Mouse (Mus musculus): Measurements from ENCODE around the gene F10. TPM values are rescaled to one million over a fixed set of nuclear protein-coding genes. Genes with fewer than 3 reads are reported as not detected.

F10 gene
- polyA plus RNA-seq, 1 experiment, result 6.0 TPM

DNA sequence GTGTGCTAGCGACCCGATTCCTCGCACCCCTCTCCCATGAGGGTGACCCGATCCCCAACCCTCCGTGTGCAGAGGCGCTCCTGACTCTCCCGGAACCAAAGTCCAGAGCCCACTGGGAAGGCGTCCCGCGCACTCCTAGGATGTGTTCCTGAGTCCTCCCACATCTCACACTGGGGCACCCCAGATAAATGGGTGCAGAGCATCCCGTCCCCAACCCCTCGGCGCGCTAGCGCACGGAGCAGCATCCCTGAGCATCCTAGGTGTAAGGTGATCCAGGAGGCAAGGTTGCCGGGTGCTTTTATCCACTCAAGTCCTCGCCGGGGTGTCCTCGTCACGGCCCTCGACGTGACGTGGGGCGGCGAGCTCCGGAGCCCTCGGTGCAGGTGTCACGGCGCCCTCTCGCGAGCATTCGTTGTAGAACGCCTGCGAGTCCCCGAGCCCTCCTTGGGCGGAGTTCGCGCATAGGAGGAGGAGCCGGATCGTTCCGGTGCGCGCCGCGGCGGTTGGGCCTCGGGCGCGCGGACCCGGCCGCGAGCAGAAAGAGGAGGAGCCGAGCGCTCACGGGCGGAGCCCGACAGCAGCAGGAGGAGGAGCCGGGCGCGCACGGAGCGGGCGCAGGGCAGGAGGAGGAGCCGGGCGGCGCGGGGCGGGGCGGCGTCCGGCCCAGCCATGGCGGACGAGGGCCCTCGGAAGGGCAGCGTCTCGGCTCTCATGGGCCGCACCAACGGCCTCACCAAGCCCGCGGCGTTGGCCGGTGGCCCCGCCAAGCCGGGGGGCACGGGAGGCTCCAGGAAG is 68.2 kb downstream of the F10 start, which contains the start of the genes Pcid2 and Cul4a:
Gene Pcid2 (minus strand): TSS at position 373 of the 795 bp plus-strand sequence.
Gene Cul4a (plus strand): TSS at position 535 of the 795 bp plus-strand sequence.
- H3K4me3 ChIP-seq (replicated peaks; ENCODE audit: extremely low read depth, low read depth, low read length), result peak within 1 kb of the TSS; percentile 90
- DNase-seq, result peak; percentile 92
- peaks cover 3% of the 10 kb centered on the region for H3K4me1 ChIP-seq (ENCODE audit: control insufficient read depth, insufficient read depth, low read length)
- under 1% methylated on average over 79 of the region's 87 CpGs for WGBS
- TF ChIP-seq POLR2A (IDR thresholded peaks at IDR 0.05; ENCODE audit: borderline replicate concordance, extremely low read depth, low read depth, low read length) (peak; percentile 79), CTCF (IDR thresholded peaks at IDR 0.05; ENCODE audit: insufficient read depth, low read length) (no peak)

DNA sequence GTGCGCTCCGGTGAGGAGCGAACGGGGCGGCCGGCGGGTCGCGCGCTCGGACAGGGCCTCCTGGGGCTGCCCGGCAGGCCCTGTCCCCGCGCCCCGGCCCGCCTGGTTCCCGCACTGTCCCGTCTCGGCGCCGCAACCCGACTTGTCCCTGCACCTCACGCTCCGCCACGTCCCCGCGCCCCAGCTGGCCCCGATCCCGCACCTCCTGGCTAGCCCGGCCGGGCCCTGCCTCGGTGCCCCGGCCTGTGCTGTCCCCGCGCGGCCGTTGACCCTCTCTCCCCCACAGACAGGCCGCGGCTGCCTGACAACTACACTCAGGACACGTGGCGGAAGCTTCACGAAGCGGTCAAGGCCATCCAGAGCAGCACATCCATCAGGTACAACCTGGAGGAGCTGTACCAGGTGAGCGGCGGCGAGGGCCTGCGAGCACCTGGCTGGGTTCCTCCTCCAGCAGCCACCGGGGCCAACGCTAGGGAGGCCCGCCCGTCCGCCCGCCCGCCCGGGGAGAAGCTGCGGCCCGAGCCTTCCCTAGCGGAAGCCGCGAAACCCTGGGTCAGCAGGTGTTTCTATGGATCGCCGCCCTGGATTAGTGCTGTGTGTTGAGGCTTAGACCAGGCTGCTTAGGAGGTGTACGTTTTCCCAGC is 68.9 kb downstream of the F10 start:
- Histone ChIP-seq H3K4me1 (ENCODE audit: control insufficient read depth, insufficient read depth, low read length) (peaks cover 3% of the 10 kb centered on the region), H3K4me3 (replicated peaks; ENCODE audit: extremely low read depth, low read depth, low read length) (peak overlapping the region; percentile 89)
- no peak for DNase-seq
- TF ChIP-seq CTCF (IDR thresholded peaks at IDR 0.05; ENCODE audit: insufficient read depth, low read length) (no peak), POLR2A (IDR thresholded peaks at IDR 0.05; ENCODE audit: borderline replicate concordance, extremely low read depth, low read depth, low read length) (no peak)
- WGBS, result under 1% methylated on average over 54 of the region's 63 CpGs

Other genes with a start within 250 kb of the F10 start
- 42.8 and 65.2 TPM in 2 replicates for gene Mcf2l, start 163.5 kb upstream of the F10 start, polyA plus RNA-seq (2012; rRNA removed)
- 8.5 and 27.2 TPM in 2 replicates for gene F7, start 11.3 kb upstream of the F10 start, polyA plus RNA-seq (2012; rRNA removed)
- gene Proz, start 23.6 kb downstream of the F10 start, polyA plus RNA-seq (2012; rRNA removed), result 3.2 and 4.5 TPM in 2 replicates
- 21.3 and 22.1 TPM in 2 replicates for gene Pcid2, start 68.2 kb downstream of the F10 start, polyA plus RNA-seq (2012; rRNA removed)
- 37.3 and 41.4 TPM in 2 replicates for gene Cul4a, start 68.3 kb downstream of the F10 start, polyA plus RNA-seq (2012; rRNA removed)
- 602 and 729 TPM in 2 replicates for gene Lamp1, start 121.9 kb downstream of the F10 start, polyA plus RNA-seq (2012; rRNA removed)
- gene Grtp1, start 163.3 kb downstream of the F10 start, polyA plus RNA-seq (2012; rRNA removed), result 19.0 and 21.4 TPM in 2 replicates
- gene Adprhl1, start 216.9 kb downstream of the F10 start, polyA plus RNA-seq (2012; rRNA removed), result 0.91 and 2.2 TPM in 2 replicates

Measured in lung, adult 2 months (tissue).